Mouse (Mus musculus) cerebellum, adult (tissue): Measurements from ENCODE around the gene Scgb1b27.
"Not testable (repeated sequence)": the region's sequence is repeated elsewhere in the genome, so short reads cannot be mapped to it uniquely, and the experiment has no call there.

Experiments used
- ATAC-seq: cut with Nextera tagmentation; 2 replicates; pipeline ENCODE4 v1.9.2; 2017; ENCODE audit warnings: mild to moderate bottlenecking, moderate library complexity, mixed read lengths; ENCODE audit not compliant: insufficient number of reproducible peaks, low FRiP score, low TSS enrichment

Scgb1b27 gene

DNA sequence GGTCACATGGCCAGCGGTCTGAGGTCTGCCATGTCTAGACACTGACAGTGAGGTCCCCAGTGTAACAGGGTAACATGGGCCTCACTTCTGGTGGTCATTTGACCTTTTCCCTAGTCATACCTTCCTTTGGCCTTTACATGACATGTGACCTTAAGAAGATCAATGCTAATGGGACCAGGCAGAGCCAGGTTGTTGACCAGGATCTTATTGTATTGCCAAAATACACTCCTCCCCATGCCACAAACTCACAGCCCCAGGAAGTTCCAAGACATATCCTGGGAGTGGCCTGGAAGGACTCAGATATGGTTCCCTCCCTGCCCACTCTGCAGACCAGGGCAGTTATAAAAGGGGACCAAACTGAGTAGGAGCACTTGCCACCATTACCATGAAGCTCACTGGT, at the start of gene Scgb1b27:
TSS of gene Scgb1b27 (plus strand) at position 301 of the 400 bp plus-strand sequence.
- not testable (repeated sequence) for ATAC-seq

DNA sequence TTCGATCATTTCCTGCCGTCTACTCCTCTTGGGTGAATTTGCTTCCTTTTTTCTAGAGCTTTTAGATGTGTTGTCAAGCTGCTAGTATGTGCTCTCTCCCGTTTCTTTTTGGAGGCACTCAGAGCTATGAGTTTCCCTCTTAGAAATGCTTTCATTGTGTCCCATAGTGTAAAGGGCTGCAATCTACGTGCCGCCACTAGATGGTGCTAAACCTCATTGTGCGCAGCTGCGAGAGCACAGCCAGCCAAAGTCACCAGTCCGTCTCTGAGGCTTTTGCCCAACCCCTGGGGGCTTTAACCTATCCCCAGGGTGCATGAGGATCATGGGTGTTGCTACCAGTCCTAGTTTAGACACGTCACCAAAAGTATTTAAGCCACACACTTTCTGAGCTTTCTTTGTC, 39.0 kb upstream of the Scgb1b27 start:
- ATAC-seq = not testable (repeated sequence)

GRCm38 (mm10) chr7:34013842-34014241, 7.4 kb upstream of the Scgb1b27 start, which contains the start of gene Scgb2b27:
Gene Scgb2b27, minus strand, starts transcription at chr7:34013942.
- no peak for ATAC-seq

DNA sequence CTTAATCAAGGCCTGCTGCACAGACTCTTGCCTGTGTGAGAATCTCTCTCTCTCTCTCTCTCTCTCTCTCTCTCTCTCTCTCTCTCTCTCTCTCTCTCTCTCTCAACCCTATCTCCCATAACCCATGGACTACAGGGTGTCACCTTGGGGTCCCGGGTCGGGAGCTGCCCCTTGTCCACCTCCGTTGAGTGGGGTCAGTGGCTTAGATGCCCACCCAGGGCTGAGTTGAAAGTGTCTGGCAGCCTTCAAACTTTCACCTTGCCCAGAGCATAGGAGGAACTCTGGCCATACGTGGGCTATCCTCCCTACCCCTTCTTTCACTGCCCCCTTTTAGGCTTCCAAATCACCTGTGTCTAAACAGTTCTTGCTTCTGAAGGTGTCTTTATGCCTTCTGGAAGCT, 4.4 kb downstream of the Scgb1b27 start:
- no peak for ATAC-seq

DNA sequence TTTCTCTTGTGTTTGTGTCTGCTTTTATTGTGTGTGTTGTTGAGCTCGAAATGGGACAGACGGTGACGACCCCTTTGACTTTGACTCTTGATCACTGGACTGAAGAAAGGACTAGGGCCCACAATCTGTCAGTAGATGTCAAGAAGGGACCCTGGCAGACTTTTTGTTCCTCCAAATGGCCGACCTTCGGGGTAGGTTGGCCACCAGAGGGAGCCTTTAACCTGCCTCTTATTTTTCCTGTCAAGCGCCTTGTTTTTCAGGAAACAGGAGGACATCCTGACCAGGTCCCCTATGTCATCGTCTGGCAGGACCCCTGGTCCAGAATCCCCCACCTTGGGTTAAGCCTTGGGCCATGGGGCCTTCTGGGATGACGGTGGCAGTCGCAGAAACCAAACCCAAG, 5.9 kb downstream of the Scgb1b27 start:
- ATAC-seq = not testable (repeated sequence)

DNA sequence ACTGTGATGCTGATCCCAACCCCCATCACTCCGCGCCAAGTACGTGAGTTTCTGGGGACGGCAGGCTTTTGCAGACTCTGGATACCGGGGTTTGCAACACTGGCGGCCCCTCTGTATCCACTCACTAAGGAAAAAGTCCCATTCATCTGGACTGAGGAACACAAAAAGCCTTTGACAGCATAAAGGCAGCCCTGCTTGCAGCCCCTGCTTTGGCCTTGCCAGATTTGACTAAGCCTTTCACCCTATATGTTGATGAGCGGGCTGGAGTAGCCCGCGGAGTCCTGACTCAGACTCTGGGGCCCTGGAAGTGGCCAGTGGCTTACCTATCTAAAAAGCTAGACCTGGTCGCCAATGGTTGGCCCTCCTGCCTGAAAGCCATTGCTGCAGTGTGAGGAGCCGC, 8.7 kb downstream of the Scgb1b27 start:
- ATAC-seq = no peak

GRCm38 (mm10) chr7:34034579-34034978, 13.3 kb downstream of the Scgb1b27 start:
- ATAC-seq = not testable (repeated sequence)

DNA sequence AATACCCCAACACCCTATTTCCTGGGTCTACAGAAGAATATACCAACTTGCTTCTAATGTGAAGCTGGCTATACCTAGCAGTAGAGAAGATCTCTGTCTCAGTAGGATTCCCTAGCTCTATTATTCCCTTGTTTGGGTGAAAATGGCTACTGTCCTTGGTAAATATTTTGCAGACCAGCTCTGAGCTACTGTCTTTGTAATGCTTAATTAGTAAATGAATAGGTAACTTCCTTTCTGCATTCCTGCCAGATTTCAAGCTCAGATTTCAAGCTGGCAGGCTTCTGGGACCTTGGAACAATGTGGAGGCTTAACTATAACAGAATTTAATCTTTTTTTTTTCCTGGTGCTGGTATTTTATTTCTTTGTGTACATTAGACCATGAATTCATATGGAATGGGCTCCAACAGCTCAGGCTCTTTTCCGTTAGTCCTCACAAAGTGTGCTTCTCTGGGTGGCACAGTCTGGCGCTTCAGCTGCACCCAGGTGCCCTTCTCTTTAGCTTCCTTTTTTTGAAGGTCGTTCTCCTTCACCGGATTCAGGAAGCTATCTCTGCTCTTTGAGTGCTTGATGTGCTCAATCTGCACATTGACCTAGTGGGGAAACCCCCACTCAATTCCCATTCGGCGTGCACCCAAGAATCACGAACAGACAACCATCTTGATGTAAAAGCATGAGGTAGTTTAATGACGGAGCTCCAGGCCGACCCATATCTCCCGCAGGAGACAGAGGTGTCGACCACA, 15.0 kb downstream of the Scgb1b27 start:
- ATAC-seq = not testable (repeated sequence)

- ATAC-seq = not testable (repeated sequence)
These were observed 46.8 kb downstream of the Scgb1b27 start for GRCm38 (mm10) chr7:34068132-34068531.
